Mouse (Mus musculus) kidney, embryonic 16.5 days (tissue): ENCODE data around the gene Nanos3. TPM values are rescaled to one million over a fixed set of nuclear protein-coding genes. Genes with fewer than 3 reads are reported as not detected.

Experiments used
- ATAC-seq: fragments of 200-750 bp; cut with Nextera tagmentation; 2 replicates; pipeline ENCODE4 v1.8.0; 2017; ENCODE audit warnings: moderate TSS enrichment; ENCODE audit not compliant: low FRiP score, low TSS enrichment
- H3K27ac ChIP-seq: fragments of 300-500 bp; sonication (generic); 2 replicates; pipeline ENCODE4 v1.5.1; 2014; ENCODE audit warnings: low read length
- H3K27me3 ChIP-seq: fragments of 300-500 bp; sonication (generic); 2 replicates; pipeline ENCODE4 v1.6.1; 2014; ENCODE audit warnings: low read length, control low read depth, mixed read lengths; ENCODE audit not compliant: insufficient read depth
- H3K36me3 ChIP-seq: fragments of 300-500 bp; sonication (generic); 2 replicates; pipeline ENCODE4 v1.6.1; 2014; ENCODE audit warnings: low read length, control low read depth, mixed read lengths; ENCODE audit not compliant: insufficient read depth
- H3K4me1 ChIP-seq: fragments of 300-500 bp; sonication (generic); 2 replicates; pipeline ENCODE4 v1.6.1; 2014; ENCODE audit warnings: low read length, control low read depth, mixed read lengths; ENCODE audit not compliant: insufficient read depth
- H3K4me2 ChIP-seq: fragments of 300-500 bp; sonication (generic); replicated peaks from 2 replicates; pipeline ENCODE4 v1.6.1; 2014; ENCODE audit warnings: low read depth, low read length
- H3K4me3 ChIP-seq: fragments of 300-500 bp; sonication (generic); 2 replicates; pipeline ENCODE4 v1.5.1; 2014; ENCODE audit warnings: mild to moderate bottlenecking, low read length
- H3K9ac ChIP-seq: fragments of 300-500 bp; sonication (generic); replicated peaks from 2 replicates; pipeline ENCODE4 v1.6.1; 2014; ENCODE audit warnings: low read length
- H3K9me3 ChIP-seq: fragments of 300-500 bp; sonication (generic); 2 replicates; pipeline ENCODE4 v1.6.1; 2016; ENCODE audit warnings: low read length, control low read depth
- WGBS: fragments of 180-500 bp; shearing (Covaris S2); extraction: QIAGEN DNeasy Blood & Tissue Kit; methylation state at CpG from one replicate; pipeline ENCODE4 v1.1.7; 2014; 5-methylcytosine and 5-hydroxymethylcytosine counted together
- polyA plus RNA-seq: library from polyadenylated mRNA; unstranded; fragments of >200 nt; fragmentation: Nextera tagmentation; extraction: Ambion mirVana; gene quantifications from 2 replicates; pipeline ENCODE4 v1.2.1, GENCODE M21; 2015

Nanos3 gene
- polyA plus RNA-seq, 1 experiment from 2014 or later: 2.6 TPM

GRCm38 (mm10) chr8:84186547-84186946 lies 1.5 kb upstream of the Nanos3 start:
- Histone ChIP-seq H3K9ac (peak overlapping the region; percentile 46), H3K36me3 (0 out of 2 replicates have a peak, but pooled peaks cover 3% of the 10 kb centered on the region), H3K27me3 (no peaks in the 10 kb centered on the region), H3K4me3 (peak overlapping the region; percentile 41), H3K4me2 (peak overlapping the region; percentile 64), H3K9me3 (no peaks in the 10 kb centered on the region), H3K27ac (0 out of 2 replicates have a peak overlapping the region, but pooled peaks have one; percentile 1), H3K4me1 (peaks cover 35% of the 10 kb centered on the region)
- ATAC-seq: peak; percentile 49
- WGBS: 0% methylated on average over 12 of the region's 12 CpGs

GRCm38 (mm10) chr8:84184085-84185043 lies 653 bp downstream of the Nanos3 start:
- H3K4me3 ChIP-seq: peak overlapping the region; percentile 83
- no peaks in the 10 kb centered on the region for H3K9me3 ChIP-seq
- H3K4me1 ChIP-seq: peaks cover 53% of the 10 kb centered on the region
- 0 out of 2 replicates have a peak, but pooled peaks cover 3% of the 10 kb centered on the region for H3K36me3 ChIP-seq
- 16% methylated on average over 21 of the region's 21 CpGs for WGBS
- H3K4me2 ChIP-seq: peak overlapping the region; percentile 87
- ATAC-seq: no peak
- H3K9ac ChIP-seq: peak overlapping the region; percentile 97
- H3K27ac ChIP-seq: peak overlapping the region; percentile 89
- no peaks in the 10 kb centered on the region for H3K27me3 ChIP-seq

GRCm38 (mm10) chr8:84183261-84184084 lies 1.5 kb downstream of the Nanos3 start:
- under 1% methylated on average over 67 of the region's 87 CpGs for WGBS
- 0 out of 2 replicates have a peak, but pooled peaks have one; percentile 17 for ATAC-seq
- 0 out of 2 replicates have a peak, but pooled peaks cover 3% of the 10 kb centered on the region for H3K36me3 ChIP-seq
- peak overlapping the region; percentile 87 for H3K4me2 ChIP-seq
- H3K9ac ChIP-seq: peak overlapping the region; percentile 97
- H3K4me3 ChIP-seq: peak overlapping the region; percentile 83
- no peaks in the 10 kb centered on the region for H3K27me3 ChIP-seq
- H3K4me1 ChIP-seq: peaks cover 62% of the 10 kb centered on the region
- H3K27ac ChIP-seq: peak overlapping the region; percentile 89
- H3K9me3 ChIP-seq: no peaks in the 10 kb centered on the region

GRCm38 (mm10) chr8:84182833-84183232 lies 2.2 kb downstream of the Nanos3 start:
- Histone ChIP-seq H3K27ac (peak overlapping the region; percentile 89), H3K9ac (peak overlapping the region; percentile 97), H3K9me3 (no peaks in the 10 kb centered on the region), H3K4me1 (peaks cover 64% of the 10 kb centered on the region), H3K4me2 (peak overlapping the region; percentile 87), H3K4me3 (peak overlapping the region; percentile 83), H3K36me3 (0 out of 2 replicates have a peak, but pooled peaks cover 3% of the 10 kb centered on the region), H3K27me3 (no peaks in the 10 kb centered on the region)
- 39% methylated on average over 4 of the region's 4 CpGs for WGBS
- no peak for ATAC-seq

- no peaks in the 10 kb centered on the region for H3K9me3 ChIP-seq
- H3K9ac ChIP-seq: peak overlapping the region; percentile 69
- ATAC-seq: peak; percentile 64
- WGBS: 2% methylated on average over 16 of the region's 16 CpGs
- H3K27me3 ChIP-seq: no peaks in the 10 kb centered on the region
- H3K36me3 ChIP-seq: 0 out of 2 replicates have a peak, but pooled peaks cover 3% of the 10 kb centered on the region
- peak overlapping the region; percentile 20 for H3K4me3 ChIP-seq
- peak overlapping the region; percentile 91 for H3K27ac ChIP-seq
- peaks cover 71% of the 10 kb centered on the region for H3K4me1 ChIP-seq
- H3K4me2 ChIP-seq: peak overlapping the region; percentile 54
Measured at GRCm38 (mm10) chr8:84180530-84181190, 4.4 kb downstream of the Nanos3 start.

- H3K36me3 ChIP-seq: peaks cover 7% of the 10 kb centered on the region; the same call in 1 of the 2 replicates
- no peaks in the 10 kb centered on the region for H3K9me3 ChIP-seq
- H3K4me2 ChIP-seq: peak overlapping the region; percentile 54
- H3K4me1 ChIP-seq: peaks cover 71% of the 10 kb centered on the region
- H3K4me3 ChIP-seq: peak overlapping the region; percentile 20
- 14% methylated on average over 4 of the region's 4 CpGs for WGBS
- H3K27me3 ChIP-seq: no peaks in the 10 kb centered on the region
- H3K9ac ChIP-seq: peak overlapping the region; percentile 69
- ATAC-seq: 0 out of 2 replicates have a peak, but pooled peaks have one; percentile 9
- H3K27ac ChIP-seq: peak overlapping the region; percentile 91
Measured at GRCm38 (mm10) chr8:84179946-84180345, 5.1 kb downstream of the Nanos3 start.

- Histone ChIP-seq H3K27ac (no peak overlapping the region), H3K36me3 (peaks cover 15% of the 10 kb centered on the region; the same call in 1 of the 2 replicates), H3K9ac (0 out of 2 replicates have a peak overlapping the region, but pooled peaks have one; percentile 13), H3K9me3 (no peaks in the 10 kb centered on the region), H3K4me1 (peaks cover 61% of the 10 kb centered on the region), H3K4me3 (no peak overlapping the region), H3K4me2 (no peak overlapping the region), H3K27me3 (no peaks in the 10 kb centered on the region)
- 71% methylated on average over 8 of the region's 8 CpGs for WGBS
- ATAC-seq: no peak
Measured at GRCm38 (mm10) chr8:84178592-84178991, 6.4 kb downstream of the Nanos3 start.

GRCm38 (mm10) chr8:84177405-84177804 lies 7.6 kb downstream of the Nanos3 start:
- no peak for ATAC-seq

GRCm38 (mm10) chr8:84176560-84176959 lies 8.5 kb downstream of the Nanos3 start:
- ATAC-seq: no peak
- Histone ChIP-seq H3K27ac (0 out of 2 replicates have a peak overlapping the region, but pooled peaks have one; percentile 41), H3K27me3 (no peaks in the 10 kb centered on the region), H3K9ac (peak overlapping the region; percentile 44; the same call in 1 of the 2 replicates), H3K4me1 (peaks cover 46% of the 10 kb centered on the region), H3K36me3 (peaks cover 31% of the 10 kb centered on the region), H3K4me3 (0 out of 2 replicates have a peak overlapping the region, but pooled peaks have one; percentile 8), H3K9me3 (no peaks in the 10 kb centered on the region), H3K4me2 (peak overlapping the region; percentile 26; the same call in 1 of the 2 replicates)
- WGBS: 4% methylated on average over 3 of the region's 3 CpGs

More at GRCm38 (mm10) chr8:84177405-84177804, 7.6 kb downstream of the Nanos3 start:
- WGBS: 81% methylated on average over 3 of the region's 3 CpGs
- Histone ChIP-seq H3K27me3 (no peaks in the 10 kb centered on the region), H3K36me3 (peaks cover 26% of the 10 kb centered on the region), H3K4me3 (no peak overlapping the region), H3K27ac (no peak overlapping the region), H3K4me1 (peaks cover 53% of the 10 kb centered on the region), H3K9ac (no peak overlapping the region), H3K4me2 (no peak overlapping the region), H3K9me3 (no peaks in the 10 kb centered on the region)
